Mouse (Mus musculus) forebrain, embryonic 12.5 days (tissue): ENCODE results near the gene Scrt2. TPM values are rescaled to one million over a fixed set of nuclear protein-coding genes. Genes with fewer than 3 reads are reported as not detected.

Experiments
- ATAC-seq: fragments of 200-750 bp; cut with Nextera tagmentation; 2 replicates; pipeline ENCODE4 v1.8.0; 2017; ENCODE audit warnings: moderate TSS enrichment; ENCODE audit not compliant: low FRiP score
- H3K27ac ChIP-seq: fragments of 300-500 bp; sonication (generic); 2 replicates; pipeline ENCODE4 v1.5.1; 2016; ENCODE audit warnings: mild to moderate bottlenecking
- H3K27me3 ChIP-seq: fragments of 300-500 bp; sonication (generic); 2 replicates; pipeline ENCODE4 v1.6.1; 2016; ENCODE audit warnings: mild to moderate bottlenecking
- H3K36me3 ChIP-seq: fragments of 300-500 bp; sonication (generic); replicated peaks from 2 replicates; pipeline ENCODE4 v1.6.1; 2016; ENCODE audit warnings: mild to moderate bottlenecking
- H3K4me1 ChIP-seq: fragments of 300-500 bp; sonication (generic); 2 replicates; pipeline ENCODE4 v1.6.1; 2016
- H3K4me2 ChIP-seq: fragments of 300-500 bp; sonication (generic); 2 replicates; pipeline ENCODE4 v1.6.1; 2016; ENCODE audit warnings: mild to moderate bottlenecking, moderate library complexity
- H3K4me3 ChIP-seq: fragments of 300-500 bp; sonication (generic); replicated peaks from 2 replicates; pipeline ENCODE4 v1.5.1; 2016; ENCODE audit warnings: mild to moderate bottlenecking
- H3K9ac ChIP-seq: fragments of 300-500 bp; sonication (generic); 2 replicates; pipeline ENCODE4 v1.6.1; 2016; ENCODE audit warnings: mild to moderate bottlenecking
- H3K9me3 ChIP-seq: fragments of 300-500 bp; sonication (generic); 2 replicates; pipeline ENCODE4 v1.6.1; 2016
- WGBS: fragments of 180-500 bp; shearing (Covaris S2); methylation state at CpG from one replicate; pipeline ENCODE4 v1.1.7; 2016; 5-methylcytosine and 5-hydroxymethylcytosine counted together
- polyA plus RNA-seq: library from polyadenylated mRNA; unstranded; fragments of >200 nt; fragmentation: Nextera tagmentation; extraction: Ambion mirVana; gene quantifications from 2 replicates; pipeline ENCODE4 v1.2.1, GENCODE M21; 2016

Scrt2 gene
- polyA plus RNA-seq, 1 experiment from 2014 or later = 15.6 TPM

DNA sequence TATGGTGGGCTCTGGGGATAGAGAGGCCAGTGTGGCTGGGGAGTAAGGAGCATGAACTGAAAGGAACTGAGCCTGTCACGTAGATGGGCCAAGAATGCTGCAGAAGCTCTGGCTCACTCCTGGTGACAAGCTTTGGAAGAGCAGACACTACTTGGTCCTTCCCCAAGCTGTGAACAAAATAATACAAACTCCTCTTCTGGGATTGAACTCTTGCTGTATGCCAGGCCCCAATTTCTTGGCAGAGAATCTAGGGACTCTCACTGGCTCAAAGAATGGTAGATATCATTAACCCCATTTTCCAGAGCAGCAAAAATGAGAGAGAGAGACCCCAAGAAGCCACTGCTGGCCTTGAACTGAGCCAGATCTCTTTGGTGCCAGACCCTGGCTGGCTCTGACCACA, 60.2 kb downstream of the Scrt2 start:
- H3K27me3 ChIP-seq = peaks cover 66% of the 10 kb centered on the region
- 47% methylated on average over 1 of the region's 1 CpGs for WGBS
- ATAC-seq = no peak
- H3K27ac ChIP-seq = no peak overlapping the region
- H3K4me2 ChIP-seq = peak overlapping the region; percentile 65; the same call in 1 of the 2 replicates
- H3K9ac ChIP-seq = peak overlapping the region; percentile 18; the same call in 1 of the 2 replicates
- H3K4me3 ChIP-seq = peak overlapping the region; percentile 29
- H3K4me1 ChIP-seq = peaks cover 36% of the 10 kb centered on the region
- no peaks in the 10 kb centered on the region for H3K9me3 ChIP-seq
- H3K36me3 ChIP-seq = no peaks in the 10 kb centered on the region

DNA sequence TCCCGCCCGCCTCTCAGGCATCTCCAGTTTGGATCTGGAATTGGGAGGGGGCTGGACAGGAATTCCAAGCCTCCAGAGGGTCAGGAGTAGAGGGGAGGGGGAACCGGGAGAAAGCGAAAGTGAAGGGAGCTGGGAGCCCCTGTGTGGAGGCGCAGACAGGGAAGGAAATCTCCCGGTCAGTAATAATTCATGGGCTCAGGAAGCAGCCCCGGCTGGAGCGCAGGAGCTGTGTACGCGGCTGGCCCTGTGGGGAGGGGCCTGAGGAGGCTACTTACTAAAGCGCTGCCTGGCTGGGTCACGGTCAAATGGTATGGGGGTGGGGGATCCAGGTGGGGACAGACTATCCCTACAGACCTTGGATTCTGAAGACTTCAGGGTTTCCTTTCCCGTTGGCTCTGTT, 60.7 kb downstream of the Scrt2 start:
- Histone ChIP-seq H3K9ac (peak overlapping the region; percentile 18; the same call in 1 of the 2 replicates), H3K27me3 (peaks cover 71% of the 10 kb centered on the region), H3K36me3 (no peaks in the 10 kb centered on the region), H3K4me1 (peaks cover 36% of the 10 kb centered on the region), H3K27ac (no peak overlapping the region), H3K4me3 (peak overlapping the region; percentile 29), H3K4me2 (peak overlapping the region; percentile 65), H3K9me3 (no peaks in the 10 kb centered on the region)
- peak; percentile 34; the same call in 1 of the 2 replicates for ATAC-seq
- WGBS = 2% methylated on average over 13 of the region's 13 CpGs

DNA sequence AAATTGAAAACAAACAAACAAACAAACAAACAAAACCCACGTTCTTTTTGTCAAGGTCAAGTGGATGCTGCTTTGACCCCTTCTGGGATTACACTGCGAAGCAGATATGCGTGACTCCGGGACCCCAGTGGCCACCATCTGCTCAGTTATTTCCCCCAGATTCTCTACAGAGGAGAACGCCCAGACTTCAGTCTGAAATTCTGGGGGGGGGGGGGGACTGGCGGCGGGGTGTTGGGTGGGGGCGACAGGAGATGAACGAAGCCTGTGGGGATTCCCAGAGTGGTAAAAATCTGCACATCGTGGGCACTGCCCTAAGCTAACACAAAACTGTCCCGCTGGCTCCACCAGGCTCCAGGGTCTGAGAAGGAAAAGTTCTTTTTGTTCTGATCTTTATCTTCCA, 61.2 kb downstream of the Scrt2 start:
- 3% methylated on average over 11 of the region's 11 CpGs for WGBS
- H3K36me3 ChIP-seq = no peaks in the 10 kb centered on the region
- peaks cover 77% of the 10 kb centered on the region for H3K27me3 ChIP-seq
- 0 out of 2 replicates have a peak overlapping the region, but pooled peaks have one; percentile 46 for H3K4me3 ChIP-seq
- no peak overlapping the region for H3K9ac ChIP-seq
- H3K4me1 ChIP-seq = peaks cover 36% of the 10 kb centered on the region
- no peaks in the 10 kb centered on the region for H3K9me3 ChIP-seq
- peak overlapping the region; percentile 65 for H3K4me2 ChIP-seq
- no peak for ATAC-seq
- H3K27ac ChIP-seq = no peak overlapping the region

DNA sequence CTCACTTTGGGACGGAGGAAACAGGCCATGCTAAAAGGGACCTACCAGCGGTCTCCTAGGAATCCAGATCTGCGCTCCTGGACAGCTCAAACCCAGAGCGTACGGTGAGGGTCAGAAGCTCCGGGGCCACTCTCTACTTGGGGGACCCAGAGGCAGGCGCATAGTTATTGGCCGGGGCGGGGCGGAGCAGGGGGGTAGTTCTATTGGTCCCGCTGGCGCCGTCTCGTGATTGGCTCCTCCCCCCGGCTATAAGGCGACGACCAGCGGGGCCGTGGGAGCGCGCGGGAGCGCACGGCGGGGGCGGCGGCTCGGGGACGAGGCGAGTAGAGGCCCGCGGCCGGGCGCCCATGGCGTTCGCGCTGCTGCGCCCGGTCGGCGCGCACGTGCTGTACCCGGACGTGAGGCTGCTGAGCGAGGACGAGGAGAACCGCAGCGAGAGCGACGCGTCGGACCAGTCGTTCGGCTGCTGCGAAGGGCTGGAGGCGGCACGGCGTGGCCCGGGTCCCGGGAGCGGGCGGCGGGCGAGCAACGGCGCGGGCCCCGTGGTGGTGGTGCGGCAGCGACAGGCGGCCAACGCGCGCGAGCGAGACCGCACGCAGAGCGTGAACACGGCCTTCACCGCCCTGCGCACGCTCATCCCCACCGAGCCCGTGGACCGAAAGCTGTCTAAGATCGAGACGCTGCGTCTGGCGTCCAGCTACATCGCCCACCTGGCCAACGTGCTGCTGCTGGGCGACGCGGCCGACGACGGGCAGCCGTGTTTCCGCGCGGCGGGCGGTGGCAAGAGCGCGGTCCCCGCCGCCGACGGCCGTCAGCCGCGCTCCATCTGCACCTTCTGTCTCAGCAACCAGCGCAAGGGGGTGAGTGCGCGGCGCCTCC, 62.2 kb downstream of the Scrt2 start, which contains the start of gene Tcf15:
Gene Tcf15, plus strand, starts transcription at position 283 of the 879 bp plus-strand sequence.
- ATAC-seq = peak; percentile 77
- H3K4me3 ChIP-seq = peak within 1 kb of the TSS; percentile 46
- peak within 1 kb of the TSS; percentile 65 for H3K4me2 ChIP-seq
- no peaks in the 10 kb centered on the region for H3K9me3 ChIP-seq
- H3K4me1 ChIP-seq = peaks cover 36% of the 10 kb centered on the region
- H3K27ac ChIP-seq = no peak within 1 kb of the TSS
- H3K36me3 ChIP-seq = no peaks in the 10 kb centered on the region
- peak within 1 kb of the TSS; percentile 51 for H3K9ac ChIP-seq
- WGBS = under 1% methylated on average over 103 of the region's 118 CpGs
- H3K27me3 ChIP-seq = peaks cover 82% of the 10 kb centered on the region

DNA sequence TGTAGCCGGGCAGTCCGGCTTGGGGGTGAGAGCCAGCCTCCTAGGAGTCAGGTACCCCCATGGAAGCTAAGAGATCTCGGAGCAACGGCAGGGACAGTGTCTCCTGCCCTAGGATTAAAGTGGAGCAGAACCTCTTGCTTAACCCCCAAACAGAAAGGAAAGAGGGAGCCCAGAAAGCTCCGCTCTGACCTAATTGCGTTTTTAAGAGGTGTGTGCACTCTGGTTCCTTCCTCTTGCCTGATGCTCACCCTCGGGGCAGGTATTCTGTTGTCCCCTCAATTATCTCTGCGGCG, 62.8 kb downstream of the Scrt2 start:
- ATAC-seq = no peak
- Histone ChIP-seq H3K36me3 (no peaks in the 10 kb centered on the region), H3K9ac (peak overlapping the region; percentile 51; the same call in 1 of the 2 replicates), H3K4me1 (peaks cover 34% of the 10 kb centered on the region), H3K4me3 (peak overlapping the region; percentile 46), H3K9me3 (no peaks in the 10 kb centered on the region), H3K27ac (no peak overlapping the region), H3K4me2 (peak overlapping the region; percentile 65), H3K27me3 (peaks cover 84% of the 10 kb centered on the region)
- WGBS = 20% methylated on average over 9 of the region's 9 CpGs

DNA sequence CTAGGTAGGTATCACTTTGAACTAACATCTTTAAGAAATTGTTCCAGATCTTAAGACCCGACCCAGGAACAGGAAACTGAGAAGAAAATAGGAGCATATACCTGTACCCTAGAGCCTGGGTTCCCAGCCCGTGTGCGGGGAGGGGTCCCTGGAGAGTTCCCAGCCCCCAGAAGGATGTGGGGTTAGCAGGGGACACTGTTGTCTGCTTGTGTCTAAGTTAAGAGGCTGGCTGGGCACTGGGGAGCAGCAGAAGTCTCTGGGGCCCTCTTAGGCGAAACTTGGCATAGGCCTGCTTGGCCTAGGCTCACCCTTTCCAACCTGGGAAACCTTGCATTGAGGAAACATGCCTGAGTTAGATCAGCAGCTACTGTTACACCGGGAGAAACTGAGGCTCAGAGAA, 63.2 kb downstream of the Scrt2 start:
- H3K4me1 ChIP-seq = peaks cover 31% of the 10 kb centered on the region
- ATAC-seq = no peak
- no peaks in the 10 kb centered on the region for H3K36me3 ChIP-seq
- peak overlapping the region; percentile 46; the same call in 1 of the 2 replicates for H3K4me3 ChIP-seq
- no peak overlapping the region for H3K27ac ChIP-seq
- H3K27me3 ChIP-seq = peaks cover 84% of the 10 kb centered on the region
- 68% methylated on average over 5 of the region's 5 CpGs for WGBS
- peak overlapping the region; percentile 65 for H3K4me2 ChIP-seq
- H3K9me3 ChIP-seq = no peaks in the 10 kb centered on the region
- H3K9ac ChIP-seq = no peak overlapping the region

Other genes with a start within 250 kb of the Scrt2 start
- 0.10 TPM in 1 of 2 replicates, not detected in the other for gene Rspo4, start 238.6 kb upstream of the Scrt2 start, polyA plus RNA-seq
- 0.10 TPM in 1 of 2 replicates, not detected in the other for gene Angpt4, start 170.3 kb upstream of the Scrt2 start, polyA plus RNA-seq
- gene Fam110a, start 101.3 kb upstream of the Scrt2 start, polyA plus RNA-seq = 90.2 and 96.2 TPM in 2 replicates
- 0.54 and 0.78 TPM in 2 replicates for gene Slc52a3, start 85.0 kb upstream of the Scrt2 start, polyA plus RNA-seq
- 12.0 and 12.9 TPM in 2 replicates for gene Srxn1, start 24.0 kb downstream of the Scrt2 start, polyA plus RNA-seq
- gene Tcf15, start 62.0 kb downstream of the Scrt2 start, polyA plus RNA-seq = 3.0 and 3.2 TPM in 2 replicates
- 101 and 104 TPM in 2 replicates for gene Csnk2a1, start 145.3 kb downstream of the Scrt2 start, polyA plus RNA-seq
- gene Tbc1d20, start 212.3 kb downstream of the Scrt2 start, polyA plus RNA-seq = 32.3 and 34.8 TPM in 2 replicates